Mouse (Mus musculus) limb, embryonic 14.5 days (tissue): Measurements from ENCODE around the gene Ubr2. TPM values are rescaled to one million over a fixed set of nuclear protein-coding genes. Genes with fewer than 3 reads are reported as not detected.

Experiments
- ATAC-seq: fragments of 200-750 bp; cut with Nextera tagmentation; 2 replicates; pipeline ENCODE4 v1.8.0; 2017; ENCODE audit warnings: low read depth, moderate number of reproducible peaks, moderate TSS enrichment; ENCODE audit not compliant: low FRiP score
- DNase-seq: peaks from one replicate; pipeline ENCODE4 v3.0.0-alpha.2; 2015; ENCODE audit warnings: low spot score
- H3K27ac ChIP-seq: fragments of 300-500 bp; sonication (generic); replicated peaks from 2 replicates; pipeline ENCODE4 v1.5.1; 2014; ENCODE audit warnings: low read depth, mild to moderate bottlenecking, low read length, moderate library complexity, mixed read lengths
- H3K27me3 ChIP-seq: fragments of 300-500 bp; sonication (generic); 2 replicates; pipeline ENCODE4 v1.6.1; 2014; ENCODE audit warnings: low read length, mixed read lengths; ENCODE audit not compliant: control insufficient read depth, insufficient read depth
- H3K36me3 ChIP-seq: fragments of 300-500 bp; sonication (generic); 2 replicates; pipeline ENCODE4 v1.6.1; 2014; ENCODE audit warnings: mild to moderate bottlenecking, low read length, moderate library complexity, mixed read lengths; ENCODE audit not compliant: control insufficient read depth, insufficient read depth
- H3K4me1 ChIP-seq: fragments of 300-500 bp; sonication (generic); 2 replicates; pipeline ENCODE4 v1.6.1; 2014; ENCODE audit warnings: antibody characterized with exemption, low read length, mixed read lengths; ENCODE audit not compliant: control insufficient read depth, insufficient read depth
- H3K4me2 ChIP-seq: fragments of 300-500 bp; sonication (generic); replicated peaks from 2 replicates; pipeline ENCODE4 v1.6.1; 2014; ENCODE audit warnings: low read depth, mild to moderate bottlenecking, low read length, moderate library complexity; ENCODE audit not compliant: severe bottlenecking
- H3K4me3 ChIP-seq: fragments of 300-500 bp; sonication (generic); replicated peaks from 2 replicates; pipeline ENCODE4 v1.5.1; 2014; ENCODE audit warnings: low read length
- H3K9ac ChIP-seq: fragments of 300-500 bp; sonication (generic); 2 replicates; pipeline ENCODE4 v1.6.1; 2014; ENCODE audit warnings: mild to moderate bottlenecking, low read depth, low read length, moderate library complexity; ENCODE audit not compliant: severe bottlenecking
- H3K9me3 ChIP-seq: fragments of 300-500 bp; sonication (generic); 2 replicates; pipeline ENCODE4 v1.6.1; 2016; ENCODE audit warnings: low read length; ENCODE audit not compliant: control insufficient read depth
- POLR2A ChIP-seq: fragments of 200-500 bp; IDR thresholded peaks from 2 replicates; pipeline ENCODE4 v1.8.0; 2012; ENCODE audit warnings: inconsistent platforms, mild to moderate bottlenecking, moderate library complexity, borderline replicate concordance; ENCODE audit not compliant: insufficient read depth, insufficient read length; ENCODE audit errors: extremely low read depth
- WGBS: fragments of 180-500 bp; shearing (Covaris S2); extraction: QIAGEN DNeasy Blood & Tissue Kit; methylation state at CpG from one replicate; pipeline ENCODE4 v1.1.7; 2014; 5-methylcytosine and 5-hydroxymethylcytosine counted together
- polyA plus RNA-seq, 2 experiments: library from polyadenylated mRNA; depleted of rRNA in 1 of 2; stranded (reverse) in 1 of 2; unstranded in 1 of 2; fragments of >200 nt; fragmentation: Nextera tagmentation in 1 of 2; extraction: Ambion mirVana in 1 of 2; gene quantifications; 2 replicates each; pipeline versions ENCODE4 v1.2.1 to v1.2.3; 2012 to 2014

The Ubr2 gene
- polyA plus RNA-seq, 2 experiments = 23.3 to 35.7 TPM

DNA sequence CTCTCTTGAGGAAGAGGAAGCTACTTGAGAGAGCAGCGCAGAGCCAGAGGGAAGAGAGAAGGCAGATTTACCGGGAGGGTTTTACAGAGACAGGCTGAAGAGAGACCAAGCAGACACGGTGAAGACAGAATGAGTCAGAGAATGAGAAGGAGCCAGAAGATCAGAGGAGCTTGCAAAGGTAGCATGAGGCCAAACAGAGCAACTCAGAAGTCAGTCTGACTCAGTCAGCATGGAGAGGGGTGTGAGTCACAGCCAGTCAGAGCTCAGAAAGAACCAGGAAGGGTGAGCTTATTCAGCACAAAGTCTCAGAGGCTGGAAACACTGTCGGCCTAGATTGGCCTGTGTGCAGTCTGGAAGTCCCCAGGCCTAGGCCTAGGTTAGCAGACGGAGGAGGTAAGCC lies 77.4 kb downstream of the Ubr2 start:
- H3K36me3 ChIP-seq = peaks cover 97% of the 10 kb centered on the region
- WGBS = 93% methylated on average over 5 of the region's 5 CpGs
- DNase-seq = no peak

DNA sequence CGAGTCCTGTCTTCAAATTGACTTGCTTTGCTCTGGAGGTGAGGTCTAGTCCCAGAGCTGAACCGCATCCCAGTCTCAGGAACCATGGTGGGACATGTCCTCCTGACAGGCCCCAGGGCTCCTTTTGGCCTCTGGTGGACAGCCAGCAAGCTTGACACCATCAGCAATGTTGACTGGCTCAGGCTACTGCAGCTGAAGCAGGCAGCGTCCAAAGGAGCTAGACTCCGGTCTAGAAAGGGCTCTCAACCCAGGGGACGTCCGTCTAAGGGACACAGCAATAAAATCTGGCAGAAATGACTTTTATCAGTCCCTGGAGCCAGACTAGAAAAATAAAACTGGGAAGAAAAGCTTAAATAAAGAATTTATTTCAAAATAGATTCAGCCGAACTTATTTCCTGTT lies 80.5 kb downstream of the Ubr2 start:
- Histone ChIP-seq H3K4me3 (no peak overlapping the region), H3K9ac (no peak overlapping the region), H3K36me3 (peaks cover 72% of the 10 kb centered on the region), H3K9me3 (no peaks in the 10 kb centered on the region), H3K4me2 (no peak overlapping the region), H3K4me1 (no peaks in the 10 kb centered on the region), H3K27me3 (no peaks in the 10 kb centered on the region), H3K27ac (no peak overlapping the region)
- 86% methylated on average over 7 of the region's 7 CpGs for WGBS
- no peak for TF ChIP-seq POLR2A
- no peak for DNase-seq
- ATAC-seq = no peak

More for the DNA sequence above, 77.4 kb downstream of the Ubr2 start:
- H3K27me3 ChIP-seq = no peaks in the 10 kb centered on the region
- no peak overlapping the region for H3K9ac ChIP-seq
- no peak overlapping the region for H3K27ac ChIP-seq
- no peak overlapping the region for H3K4me3 ChIP-seq
- TF ChIP-seq POLR2A = no peak
- no peak overlapping the region for H3K4me2 ChIP-seq
- no peaks in the 10 kb centered on the region for H3K4me1 ChIP-seq
- no peaks in the 10 kb centered on the region for H3K9me3 ChIP-seq
- ATAC-seq = no peak

DNA sequence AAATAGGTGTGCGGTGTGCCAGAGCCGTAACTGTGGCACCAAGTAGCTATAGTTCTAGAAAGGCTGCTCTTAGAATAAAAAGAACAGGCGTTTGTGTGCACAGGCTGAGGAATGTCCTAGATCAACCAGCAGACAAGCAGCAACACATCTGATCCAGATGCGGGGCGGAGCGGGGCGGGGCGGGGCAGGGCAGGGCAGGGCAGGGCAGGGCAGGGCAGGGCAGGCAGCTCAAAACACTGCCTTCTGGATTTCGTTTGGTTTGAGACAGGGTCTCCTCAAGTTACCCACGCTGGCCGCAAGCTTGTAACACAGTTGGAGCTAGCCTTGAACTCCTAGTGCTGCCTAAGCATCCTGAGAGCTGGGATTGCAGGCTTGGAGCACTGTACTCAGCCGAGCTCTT lies 81.1 kb downstream of the Ubr2 start:
- DNase-seq (no peak), ATAC-seq (no peak)
- H3K4me1 ChIP-seq = no peaks in the 10 kb centered on the region
- no peak overlapping the region for H3K4me2 ChIP-seq
- no peak overlapping the region for H3K27ac ChIP-seq
- no peak for TF ChIP-seq POLR2A
- H3K27me3 ChIP-seq = no peaks in the 10 kb centered on the region
- H3K9me3 ChIP-seq = no peaks in the 10 kb centered on the region
- no peak overlapping the region for H3K9ac ChIP-seq
- peaks cover 67% of the 10 kb centered on the region for H3K36me3 ChIP-seq
- H3K4me3 ChIP-seq = no peak overlapping the region
- WGBS = 75% methylated on average over 12 of the region's 12 CpGs

DNA sequence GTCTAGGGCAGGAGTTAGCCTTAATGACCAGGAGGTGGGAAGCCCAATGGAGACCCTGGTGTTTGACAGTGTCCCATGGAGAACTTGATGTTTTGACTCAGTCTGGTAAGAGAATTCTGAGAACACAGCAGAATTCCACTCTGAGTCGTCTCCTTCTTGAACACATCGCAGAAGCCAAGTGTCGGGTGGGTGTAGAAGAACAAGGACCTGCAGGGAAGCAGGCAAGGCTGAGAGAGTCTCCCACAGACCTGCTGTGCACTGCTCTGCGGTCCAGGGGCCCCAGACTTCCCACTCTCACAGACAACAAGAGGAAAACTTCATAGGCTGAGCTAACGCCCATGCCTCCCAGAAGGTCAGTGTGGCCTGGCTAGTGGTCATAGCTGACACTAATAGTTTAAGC lies 82.6 kb downstream of the Ubr2 start:
- Histone ChIP-seq H3K27me3 (no peaks in the 10 kb centered on the region), H3K36me3 (peaks cover 52% of the 10 kb centered on the region), H3K27ac (no peak overlapping the region), H3K9me3 (no peaks in the 10 kb centered on the region), H3K9ac (no peak overlapping the region), H3K4me2 (no peak overlapping the region), H3K4me1 (no peaks in the 10 kb centered on the region), H3K4me3 (no peak overlapping the region)
- WGBS = 88% methylated on average over 5 of the region's 5 CpGs
- ATAC-seq (no peak), DNase-seq (no peak)
- TF ChIP-seq POLR2A = no peak

DNA sequence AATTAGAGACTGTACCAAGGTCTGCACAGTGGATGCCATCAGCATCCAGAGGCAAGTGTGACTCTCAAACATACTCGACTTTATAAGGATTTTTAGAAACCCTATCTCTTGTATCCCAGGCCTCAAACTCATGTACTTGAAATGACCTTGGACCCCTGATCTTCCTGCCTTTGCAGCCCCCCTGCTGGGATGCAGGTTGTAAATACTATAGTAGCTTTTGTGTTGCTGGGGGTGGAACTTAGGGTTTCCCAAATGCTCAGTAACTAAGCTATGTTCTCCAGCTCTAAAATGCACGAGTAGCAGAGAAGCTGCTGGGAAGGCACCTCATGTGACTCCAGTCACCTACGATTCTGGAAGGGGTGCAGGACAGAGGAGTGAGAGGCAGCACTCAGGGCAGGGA lies 83.4 kb downstream of the Ubr2 start:
- Histone ChIP-seq H3K27me3 (no peaks in the 10 kb centered on the region), H3K9ac (no peak overlapping the region), H3K4me1 (no peaks in the 10 kb centered on the region), H3K36me3 (peaks cover 43% of the 10 kb centered on the region), H3K9me3 (no peaks in the 10 kb centered on the region), H3K27ac (no peak overlapping the region), H3K4me2 (no peak overlapping the region), H3K4me3 (no peak overlapping the region)
- 62% methylated on average over 3 of the region's 3 CpGs for WGBS
- ATAC-seq = no peak
- no peak for TF ChIP-seq POLR2A
- no peak for DNase-seq

DNA sequence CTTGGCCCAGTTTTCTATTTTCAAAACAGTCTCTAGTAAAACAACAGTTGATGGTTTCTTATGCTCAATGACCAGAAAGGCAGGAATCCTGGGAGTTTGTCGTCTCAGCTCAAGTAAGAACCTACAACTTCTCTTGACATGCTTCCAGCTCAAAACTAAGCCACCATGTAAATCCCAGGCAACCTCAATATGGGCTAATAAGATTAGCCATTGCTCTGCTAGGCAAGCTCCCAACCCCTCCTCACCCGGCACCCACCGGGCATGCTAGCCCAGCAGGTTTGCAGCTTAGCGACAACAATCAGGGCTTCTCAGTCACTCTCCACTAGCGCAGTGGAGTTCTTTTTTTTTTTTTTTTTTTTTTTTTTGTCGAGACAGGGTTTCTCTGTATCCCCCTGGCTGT lies 84.2 kb downstream of the Ubr2 start:
- ATAC-seq (no peak), DNase-seq (no peak)
- Histone ChIP-seq H3K36me3 (peaks cover 36% of the 10 kb centered on the region), H3K9me3 (no peaks in the 10 kb centered on the region), H3K27ac (no peak overlapping the region), H3K4me2 (no peak overlapping the region), H3K4me3 (no peak overlapping the region), H3K4me1 (no peaks in the 10 kb centered on the region), H3K27me3 (no peaks in the 10 kb centered on the region), H3K9ac (no peak overlapping the region)
- 69% methylated on average over 6 of the region's 6 CpGs for WGBS
- TF ChIP-seq POLR2A = no peak
